Mouse (Mus musculus): ENCODE measurements at regions not wholly inside any gene's neighbourhood (a gene's known extent, or its start where the extent isn't known, plus 50 kb on each side); places are given as distances from the start of the nearest gene placed in this dataset.

DNA sequence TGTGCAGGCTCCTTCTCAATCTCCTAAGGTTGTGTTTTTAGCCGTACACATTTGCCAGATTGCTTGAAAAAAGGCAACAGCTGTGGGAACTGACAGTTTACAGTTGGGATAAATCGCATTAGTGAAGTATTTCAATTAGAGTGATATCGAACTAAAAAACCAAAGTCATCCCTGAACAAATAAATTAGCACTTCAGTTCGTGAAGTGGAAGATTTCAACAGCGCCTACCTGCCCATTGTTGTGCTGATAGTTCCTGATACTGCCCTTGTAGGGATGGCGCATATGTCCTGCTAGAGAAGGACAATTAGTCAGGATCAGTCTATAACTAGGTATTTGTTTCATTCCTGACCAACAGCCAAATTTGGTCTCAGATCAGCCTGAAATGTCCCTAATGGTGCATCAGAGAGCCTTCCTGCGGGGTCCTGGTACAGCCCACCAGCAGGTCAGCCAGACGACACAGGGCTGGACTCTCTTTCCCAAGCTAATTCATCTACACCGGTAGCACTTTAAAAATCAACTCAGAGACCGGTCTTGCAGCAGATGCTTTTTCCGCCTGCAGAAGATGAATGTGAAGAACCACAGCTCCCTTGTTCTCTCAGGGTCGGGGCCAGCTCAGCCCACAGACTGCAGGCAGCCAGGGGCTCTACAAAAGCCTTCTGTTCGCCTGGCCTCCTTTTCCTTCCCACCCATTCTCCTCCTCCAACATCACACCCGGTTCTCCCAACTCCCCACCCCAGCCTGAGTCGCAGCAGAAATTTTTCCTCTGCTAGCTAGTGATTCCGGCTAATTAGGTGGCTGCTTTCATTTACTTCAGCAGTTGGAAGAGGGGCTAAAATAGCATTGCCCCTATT lies 146.1 kb downstream of the Psat1 start:
- DNase-seq, result peak; percentile 21 to 28

DNA sequence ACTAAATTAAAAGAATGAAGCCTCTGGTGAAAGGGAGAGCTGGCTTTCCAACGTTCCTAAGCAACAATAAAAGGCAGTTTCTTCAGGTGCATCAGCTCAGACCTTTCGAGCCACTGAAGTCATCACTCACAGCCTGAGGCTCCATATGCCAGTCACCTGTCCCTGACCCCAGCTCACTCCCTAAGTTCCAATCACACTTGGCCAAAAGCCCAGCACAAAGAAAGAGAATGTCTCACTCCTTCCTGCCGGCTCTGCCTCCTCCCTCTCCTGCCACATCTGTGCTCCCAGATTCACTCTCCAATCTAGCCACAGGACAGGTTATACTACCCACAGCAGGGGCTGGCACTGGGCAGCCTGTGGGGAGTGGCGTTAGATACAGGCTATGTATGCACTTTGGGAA lies 150.7 kb downstream of the Psat1 start:
- DNase-seq, result no peak

DNA sequence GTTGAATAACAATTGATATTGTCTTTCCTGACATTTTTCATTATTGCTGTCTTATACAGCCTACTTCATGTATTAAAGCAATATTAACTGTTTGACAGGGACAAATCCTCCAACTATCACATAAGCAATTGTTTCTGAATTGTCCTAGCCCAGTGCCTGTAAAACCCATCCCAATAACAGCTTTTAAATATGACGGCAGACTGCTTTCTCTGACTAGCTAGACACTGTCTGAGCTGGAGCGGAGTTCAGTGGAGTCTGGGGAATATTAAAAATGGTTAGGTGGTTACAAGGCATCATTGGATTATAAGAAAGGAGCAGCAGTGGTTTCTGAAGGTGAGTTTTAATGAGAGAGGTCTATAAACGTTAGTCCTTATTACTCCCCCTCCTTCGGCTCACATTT lies 155.2 kb downstream of the Psat1 start:
- no peak for DNase-seq

DNA sequence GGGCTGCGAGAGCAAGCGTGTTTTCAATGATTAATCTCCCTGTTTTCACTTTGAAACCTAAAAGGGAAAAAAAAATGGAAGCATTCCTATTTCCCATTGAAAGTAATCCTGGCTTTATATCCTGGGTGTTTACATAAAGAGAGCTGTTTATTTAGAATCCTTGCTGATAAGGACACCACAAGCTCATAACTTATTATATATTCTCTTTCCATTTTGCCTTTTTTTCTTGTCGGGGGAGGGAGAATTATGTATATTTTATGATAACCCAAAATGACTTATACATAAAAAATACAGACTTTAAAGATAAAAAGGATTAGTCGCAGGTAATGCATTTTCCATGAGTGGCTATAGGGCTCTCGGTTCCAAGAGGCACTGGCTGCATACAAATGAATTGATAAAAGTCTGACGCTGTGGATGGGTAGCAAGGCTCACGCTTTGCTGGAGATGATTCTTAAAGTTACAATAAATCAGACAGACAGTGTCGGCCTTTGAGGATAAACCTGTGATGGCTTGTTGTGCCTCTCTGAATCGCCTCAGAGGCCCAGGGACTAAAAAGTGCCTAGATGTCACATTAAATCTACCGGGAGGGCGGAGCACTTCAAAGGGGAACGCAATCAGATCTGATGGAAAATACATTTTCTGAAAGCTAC lies 155.7 kb downstream of the Psat1 start:
- no peak for DNase-seq

DNA sequence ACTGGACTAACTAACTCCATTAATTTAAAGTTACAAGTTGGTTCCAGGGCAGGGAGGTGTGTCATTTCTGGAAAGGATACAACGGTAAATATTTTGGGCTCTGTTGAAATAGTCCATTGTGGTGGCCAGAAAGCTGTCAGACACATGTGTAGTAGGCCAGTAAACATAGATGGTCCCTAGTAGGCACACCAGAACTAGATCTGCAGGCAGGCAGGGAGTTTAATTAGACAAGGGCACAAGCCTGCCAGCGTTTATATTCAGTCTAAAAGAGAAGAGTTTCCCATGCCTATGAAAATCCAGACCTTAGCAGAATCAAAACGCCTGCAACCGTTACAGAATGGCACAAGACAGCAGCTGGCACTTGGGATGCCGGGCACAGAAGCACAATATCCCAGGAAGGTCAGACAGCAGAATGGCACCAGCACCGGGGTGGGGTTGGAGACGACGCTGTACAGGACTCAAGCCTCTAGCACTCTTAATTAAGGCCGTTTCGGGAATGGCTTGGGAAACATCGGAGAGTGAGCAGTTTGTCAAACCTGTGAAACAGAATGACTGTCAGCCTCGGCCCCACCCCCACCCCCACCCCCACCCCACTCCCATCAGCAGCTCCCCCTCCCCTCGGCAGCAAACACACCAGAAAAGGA lies 156.4 kb downstream of the Psat1 start:
- no peak for DNase-seq

DNA sequence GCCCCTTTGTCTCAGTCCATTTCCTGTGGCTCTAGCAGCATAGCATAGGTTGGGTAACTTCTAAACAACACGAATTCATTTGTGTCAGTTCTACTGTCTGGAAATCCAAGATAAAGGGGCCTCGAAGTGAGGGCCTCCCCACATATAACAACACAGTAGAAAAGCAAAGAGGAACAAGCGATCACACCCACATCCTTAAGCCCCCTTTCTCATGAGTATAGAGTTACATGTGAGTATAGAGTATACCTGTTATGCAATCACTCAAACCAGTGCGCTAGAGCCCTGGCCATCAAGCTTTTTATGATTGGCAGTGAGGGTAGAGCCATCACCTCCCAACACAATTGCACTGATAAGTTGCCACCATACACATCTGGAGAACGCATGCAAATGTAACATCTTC lies 157.4 kb downstream of the Psat1 start:
- DNase-seq, result no peak

DNA sequence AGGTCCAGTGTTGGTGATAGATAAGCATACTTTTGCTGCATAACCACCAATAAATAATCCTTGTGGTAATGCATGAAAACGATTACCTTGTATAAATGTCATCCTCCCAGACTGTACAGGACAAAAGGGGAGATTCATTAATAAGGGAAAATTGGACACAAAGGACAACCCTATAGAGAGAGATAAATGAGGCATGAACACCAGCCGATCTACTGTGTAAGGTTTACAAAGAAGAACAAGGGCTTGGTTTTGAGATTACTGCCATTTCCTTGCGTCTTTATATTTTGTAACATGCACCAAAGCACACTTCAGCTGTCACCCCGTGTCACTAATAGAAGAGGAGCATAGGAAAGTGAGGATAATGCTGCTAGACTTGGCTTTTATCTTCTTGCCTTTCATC lies 162.5 kb downstream of the Psat1 start:
- DNase-seq, result no peak

DNA sequence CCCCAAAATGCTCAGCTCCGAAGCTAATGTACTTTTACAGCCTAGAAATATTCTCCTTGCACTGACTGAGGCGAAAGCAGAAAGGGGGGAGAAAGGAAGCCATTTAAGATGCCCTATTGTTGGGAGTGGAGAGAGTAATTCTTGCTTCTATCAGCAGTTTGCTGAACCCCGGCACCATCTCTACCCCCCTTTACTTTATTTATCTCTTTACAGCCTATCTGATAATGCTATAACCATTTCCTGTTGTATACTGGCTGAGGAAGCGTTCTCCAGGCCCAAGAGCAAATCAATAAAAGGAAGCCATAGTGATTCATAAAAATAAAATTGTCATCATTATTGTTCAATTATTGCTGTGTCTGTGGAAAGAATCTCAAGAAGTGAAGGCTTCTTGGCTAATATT lies 177.5 kb downstream of the Psat1 start:
- DNase-seq, result no peak

DNA sequence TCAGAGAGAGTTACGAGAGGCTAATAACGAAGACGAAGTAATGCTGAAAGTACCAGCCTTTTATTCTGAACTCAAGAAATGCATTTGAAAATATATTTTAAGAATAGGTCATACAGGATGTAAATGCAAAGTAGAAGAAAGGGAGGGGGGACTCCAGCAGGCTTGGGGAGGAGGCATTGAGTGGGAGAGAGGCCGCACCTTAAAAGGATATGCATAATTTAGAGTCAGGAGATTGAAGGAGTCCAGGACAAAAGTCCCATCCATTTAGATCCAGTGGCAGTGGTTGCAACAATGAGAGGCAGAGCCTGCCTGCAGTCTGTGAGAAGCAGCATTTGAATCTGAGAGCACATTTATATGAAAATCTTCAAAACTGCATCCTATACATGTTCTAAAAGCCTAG lies 186.1 kb downstream of the Psat1 start:
- no peak for DNase-seq

DNA sequence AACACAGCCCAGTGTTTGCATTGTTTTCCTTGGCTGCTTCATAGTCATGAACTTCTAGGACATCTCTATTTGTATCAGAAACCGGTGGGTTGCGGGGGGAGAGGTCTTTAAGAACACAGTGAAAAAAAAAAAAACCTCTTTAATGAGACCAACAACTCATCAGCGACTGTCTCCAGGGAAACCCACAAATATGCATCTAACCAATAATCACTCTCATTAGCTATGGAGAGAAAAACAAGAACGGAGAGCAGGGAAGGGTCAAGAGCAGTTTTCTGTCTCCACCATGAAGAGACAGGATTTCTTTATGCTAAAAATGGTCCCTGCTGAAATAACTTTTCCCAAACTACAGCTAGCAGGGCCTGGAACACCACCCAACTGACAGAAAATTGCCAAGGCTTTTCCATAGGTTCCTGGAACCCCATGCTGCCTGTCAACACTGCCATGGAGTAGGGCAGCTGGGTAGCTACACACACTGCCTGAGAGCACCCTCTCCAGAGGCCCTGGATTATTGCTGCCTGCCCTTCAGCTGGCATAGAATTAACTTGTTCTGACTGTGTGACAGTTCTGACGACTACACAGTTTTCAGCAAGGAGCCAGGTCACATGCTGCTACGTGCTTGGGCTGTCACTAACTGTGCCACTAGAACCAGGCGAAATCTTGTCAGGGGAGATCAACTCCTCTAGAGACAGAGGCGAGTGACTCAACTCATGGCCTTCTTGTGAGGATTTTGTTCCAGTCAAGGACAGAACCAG lies 201.9 kb downstream of the Psat1 start:
- no peak for DNase-seq

DNA sequence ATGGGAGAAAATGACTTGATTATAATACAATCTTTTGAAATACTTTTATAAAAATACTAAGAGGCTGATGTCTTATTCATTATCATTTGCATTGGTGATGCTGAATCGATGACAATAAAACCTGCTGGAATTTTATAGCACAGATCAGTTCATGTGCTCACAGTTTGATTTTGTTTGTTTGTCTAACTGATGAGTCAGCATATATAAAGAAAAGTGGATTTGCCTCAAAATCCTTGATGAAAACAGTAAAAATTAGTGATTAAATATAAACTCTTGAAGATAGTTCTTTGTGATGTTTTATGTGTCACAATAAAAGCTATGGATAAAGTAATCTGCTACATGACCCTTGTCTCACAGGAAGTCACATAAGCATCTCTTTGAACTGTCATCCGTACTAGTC lies 210.9 kb downstream of the Psat1 start:
- DNase-seq, result no peak

DNA sequence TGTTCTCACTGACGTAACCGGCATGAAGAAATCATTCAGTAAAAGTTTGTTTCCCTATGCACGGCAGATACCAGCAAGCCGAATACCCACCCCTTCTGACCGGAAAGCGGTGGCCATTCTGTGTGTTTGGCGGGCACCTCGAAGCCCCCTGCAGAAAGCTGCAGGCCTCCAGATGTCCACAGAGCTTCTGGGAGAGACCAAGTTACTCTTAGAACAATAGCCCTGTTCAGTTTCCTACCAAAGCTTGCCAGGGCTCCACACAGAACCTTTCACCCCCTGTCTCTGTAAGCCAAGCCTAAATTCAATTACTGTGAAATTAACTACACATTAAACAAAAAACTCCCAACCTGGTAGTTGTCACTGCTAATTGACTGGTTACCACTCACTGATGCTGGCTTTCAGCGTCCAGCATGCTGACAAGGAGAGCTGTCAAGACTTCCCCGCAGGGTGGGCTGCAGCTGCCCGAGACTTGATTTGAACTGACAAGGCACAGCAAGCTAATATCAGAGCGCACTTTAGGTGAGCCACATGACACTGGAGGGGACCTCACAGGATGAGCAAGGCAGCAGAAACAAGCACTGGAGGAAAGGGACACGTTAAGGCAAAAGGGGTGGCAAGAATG lies 220.2 kb downstream of the Psat1 start:
- no peak for DNase-seq

DNA sequence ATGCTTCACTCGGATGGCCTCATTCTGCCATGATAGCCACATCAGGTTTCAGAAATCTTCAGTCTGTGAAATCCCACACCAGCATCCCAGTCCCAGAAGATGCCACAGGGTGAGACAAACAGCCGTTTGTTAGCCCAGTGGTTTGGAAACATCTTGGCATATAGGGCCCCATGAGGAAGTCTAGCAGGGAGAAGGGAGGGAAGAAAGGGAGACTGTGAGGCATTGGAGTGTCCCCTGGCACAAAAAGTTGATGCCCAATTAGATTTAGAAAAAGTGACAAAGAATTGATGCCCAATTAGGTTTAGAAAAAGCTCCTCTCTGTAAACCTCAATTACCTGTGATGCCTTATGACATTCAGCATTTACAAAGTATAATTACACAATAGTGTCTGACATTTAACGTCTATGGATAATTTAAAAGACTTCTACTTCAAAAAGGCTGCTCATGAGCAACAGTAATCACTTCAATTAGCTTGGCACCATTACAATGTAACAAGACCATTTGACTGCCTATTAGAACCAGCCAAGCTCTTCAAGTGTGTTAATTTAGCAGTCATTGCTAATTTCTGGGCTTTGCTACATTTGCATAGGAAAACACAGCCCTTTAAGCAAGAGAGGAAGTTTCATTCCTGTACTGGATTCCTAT lies 254.6 kb downstream of the Psat1 start:
- no peak for DNase-seq

DNA sequence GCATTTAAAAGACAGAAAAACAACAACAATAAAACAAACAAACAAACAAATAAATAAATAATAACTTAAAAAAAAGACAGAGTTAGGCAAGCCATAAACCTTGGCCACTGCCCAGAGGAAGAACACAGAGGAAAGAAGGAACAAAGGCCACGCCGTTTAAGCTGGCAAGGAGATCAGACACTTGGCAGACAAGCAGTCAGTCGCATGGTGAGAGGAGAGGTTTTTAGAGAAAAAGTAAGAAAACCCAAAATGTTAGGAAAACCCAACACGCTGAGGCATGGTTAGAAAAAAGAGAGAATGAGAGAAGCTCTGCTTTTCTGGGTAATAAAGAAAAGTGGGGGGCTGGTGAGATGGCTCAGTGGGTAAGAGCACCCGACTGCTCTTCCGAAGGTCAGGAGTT lies 277.1 kb downstream of the Psat1 start:
- no peak for DNase-seq

DNA sequence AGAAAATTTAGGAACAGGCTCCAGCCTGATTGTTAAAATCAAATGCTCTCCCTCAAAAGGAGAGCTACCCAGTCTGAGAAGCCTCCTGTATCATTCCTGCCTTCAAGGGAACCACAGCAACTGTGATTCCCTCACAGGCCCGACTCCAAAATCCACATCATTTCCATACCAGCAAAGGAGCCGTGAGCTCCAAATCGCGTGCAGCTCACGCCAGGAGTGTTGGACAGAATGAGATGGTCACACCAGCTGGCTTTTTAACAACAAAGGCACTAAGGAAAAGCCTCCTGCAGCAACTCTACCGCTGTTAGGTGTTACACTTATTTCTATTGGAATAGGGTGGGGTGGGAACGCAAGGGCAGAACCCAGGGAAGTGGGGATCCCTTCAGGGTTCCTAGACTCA lies 277.6 kb downstream of the Psat1 start:
- DNase-seq, result no peak

DNA sequence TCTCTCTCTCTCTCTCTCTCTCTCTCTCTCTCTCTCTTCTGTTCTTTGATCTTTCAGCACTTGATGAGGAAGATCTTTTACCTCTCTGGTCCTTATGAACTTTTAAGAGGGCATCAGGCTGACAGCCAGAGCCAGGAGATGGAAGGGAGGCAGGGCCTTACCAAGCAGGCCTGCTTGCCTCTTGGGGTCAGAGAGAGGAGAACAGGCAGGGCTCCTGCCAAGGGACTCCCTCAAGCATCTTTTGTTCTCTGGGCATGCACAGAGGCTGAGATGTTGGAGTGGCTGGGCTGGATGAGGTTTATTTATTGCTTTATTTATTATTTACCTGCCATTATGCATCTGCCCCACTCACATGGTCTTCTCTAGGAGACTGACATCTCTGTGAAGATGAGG lies 278.5 kb downstream of the Psat1 start:
- DNase-seq, result no peak

DNA sequence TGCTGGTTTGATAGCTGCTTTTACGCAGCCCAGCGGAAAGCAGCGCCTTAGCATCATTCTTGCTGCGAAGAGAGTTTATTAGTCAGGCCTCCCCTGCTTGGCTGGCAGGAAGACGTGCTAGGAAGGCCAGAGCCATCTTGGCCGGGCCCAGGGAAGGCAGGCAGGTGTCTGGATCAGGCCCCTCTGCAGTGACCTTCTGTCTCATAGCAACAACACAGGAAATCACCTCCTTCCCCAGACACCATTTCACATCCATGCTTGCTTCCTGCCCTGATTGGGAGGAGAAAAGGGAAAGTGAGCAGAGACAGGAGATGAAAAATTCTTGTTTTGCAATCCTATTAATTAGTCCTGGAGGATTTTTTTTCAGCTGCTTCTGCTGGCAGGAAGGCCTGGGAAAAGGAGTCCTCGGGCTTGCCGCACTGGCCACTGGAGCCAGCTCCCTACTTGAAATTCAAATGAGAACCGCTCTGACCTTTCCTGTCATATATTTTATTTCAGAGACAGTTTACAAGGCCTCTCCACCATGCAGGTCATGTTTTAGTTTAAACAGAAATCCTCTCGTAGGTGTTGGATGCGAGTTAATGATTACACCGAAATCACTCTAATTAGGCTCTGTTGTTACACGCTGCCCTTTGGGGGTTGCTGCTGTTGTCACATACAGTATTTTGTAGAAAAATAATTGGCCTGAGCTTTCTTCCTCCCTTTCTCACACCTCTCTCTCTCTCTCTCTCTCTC lies 279.1 kb downstream of the Psat1 start:
- DNase-seq, result peak; percentile 16 to 28

DNA sequence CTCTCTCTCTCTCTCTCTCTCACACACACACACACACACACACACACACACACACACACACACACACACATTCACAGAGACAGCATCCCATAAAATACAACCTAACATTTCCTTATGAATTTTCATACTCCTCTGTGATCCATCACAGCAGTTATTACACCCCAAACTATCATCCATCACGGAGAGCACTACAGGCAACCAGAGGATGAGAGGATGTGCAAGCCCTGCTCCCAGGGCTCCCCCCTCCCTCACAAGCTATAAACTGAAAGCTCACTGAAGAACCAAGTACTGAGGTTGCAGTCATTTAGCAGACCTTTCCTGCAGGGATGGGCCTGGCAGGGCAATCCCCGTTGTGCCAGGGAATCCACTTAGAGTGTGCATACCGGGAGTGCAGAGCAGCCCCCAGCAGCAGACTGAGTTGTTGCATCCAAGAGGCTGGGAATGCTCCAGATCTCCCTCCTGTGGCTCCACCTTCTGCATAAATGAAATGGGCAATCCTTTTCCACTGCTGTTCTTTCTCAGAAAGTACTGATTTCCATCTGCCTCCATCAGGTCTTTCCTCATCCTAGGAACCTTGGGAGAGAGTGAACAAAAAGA lies 283.4 kb downstream of the Psat1 start:
- DNase-seq, result no peak

DNA sequence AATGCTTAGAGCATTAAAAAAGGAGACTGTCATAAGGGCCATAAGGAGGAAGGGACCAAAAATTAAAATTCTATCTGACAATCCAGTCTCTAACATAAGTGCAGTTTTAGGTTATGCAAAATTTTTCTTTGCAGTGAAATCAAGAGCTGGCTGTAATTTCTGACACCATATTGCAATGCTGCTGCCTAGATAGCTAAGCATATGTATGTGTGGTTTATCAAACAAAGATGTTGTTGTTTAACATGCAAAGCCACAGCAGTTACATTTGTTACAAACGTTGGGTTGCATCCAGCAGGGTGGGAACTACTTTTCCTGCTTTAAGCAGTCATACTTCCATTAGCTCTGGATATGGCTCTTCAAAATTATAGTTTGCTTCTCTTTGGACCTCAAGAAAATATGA lies 288.5 kb downstream of the Psat1 start:
- DNase-seq, result no peak

DNA sequence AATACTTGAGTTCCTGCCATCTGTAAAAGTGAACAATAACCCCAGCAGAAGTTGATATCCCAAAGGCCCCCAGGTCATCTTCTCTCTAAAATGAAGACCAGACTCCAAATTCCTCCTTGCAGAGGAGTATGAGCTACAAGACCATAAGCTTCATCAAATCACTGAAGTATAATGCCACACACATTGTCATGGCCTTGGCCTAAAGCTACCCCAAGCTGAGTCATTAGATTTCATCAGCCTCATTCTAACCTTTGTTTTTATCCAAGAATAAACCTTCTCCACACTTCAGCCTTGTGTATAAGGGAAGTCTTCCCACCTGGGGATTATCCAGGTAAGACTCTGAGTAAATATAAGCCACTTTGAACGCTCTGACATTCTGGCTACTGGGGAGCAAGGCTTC lies 289.3 kb downstream of the Psat1 start:
- DNase-seq, result no peak

DNA sequence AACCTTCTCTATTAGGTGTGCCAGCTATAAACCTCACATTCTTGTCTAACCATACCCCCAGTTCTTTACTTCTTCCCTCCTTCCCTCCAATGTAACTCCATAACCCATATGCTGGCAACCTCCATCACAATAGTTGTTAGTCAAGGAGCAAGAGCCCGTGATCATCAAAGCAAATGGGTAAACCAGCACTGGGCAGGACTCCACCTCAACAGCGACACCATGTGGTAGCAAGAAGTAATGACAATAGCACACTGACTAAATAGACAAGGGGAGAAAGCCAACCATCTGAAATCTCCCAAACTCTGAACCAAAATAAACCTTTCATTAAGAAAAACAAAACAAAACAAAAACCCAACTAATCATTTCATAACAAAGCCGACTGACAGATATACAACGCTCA lies 297.8 kb downstream of the Psat1 start:
- DNase-seq, result peak in 1 of 2 experiments; percentile 19

All from cerebellum, adult 18-20 months (tissue).